Mouse (Mus musculus) hindbrain, embryonic 14.5 days (tissue): Measurements from ENCODE around the gene Sbpl. TPM values are rescaled to one million over a fixed set of nuclear protein-coding genes. Genes with fewer than 3 reads are reported as not detected.
"Not testable (repeated sequence)": the region's sequence is repeated elsewhere in the genome, so short reads cannot be mapped to it uniquely, and the experiment has no call there.

Experiments used
- ATAC-seq: fragments of 200-750 bp; cut with Nextera tagmentation; 2 replicates; pipeline ENCODE4 v1.8.0; 2017; ENCODE audit warnings: moderate number of reproducible peaks, mild to moderate bottlenecking, moderate TSS enrichment, moderate library complexity; ENCODE audit not compliant: low FRiP score
- DNase-seq: peaks from one replicate; pipeline ENCODE4 v3.0.0-alpha.2; 2015; ENCODE audit warnings: low spot score
- H3K27ac ChIP-seq: fragments of 300-500 bp; sonication (generic); 2 replicates; pipeline ENCODE4 v1.5.1; 2014; ENCODE audit warnings: mild to moderate bottlenecking, moderate library complexity
- H3K27me3 ChIP-seq: fragments of 300-500 bp; sonication (generic); 2 replicates; pipeline ENCODE4 v1.6.1; 2014; ENCODE audit warnings: mild to moderate bottlenecking, low read length, mixed read lengths; ENCODE audit not compliant: control insufficient read depth, insufficient read depth
- H3K36me3 ChIP-seq: fragments of 300-500 bp; sonication (generic); replicated peaks from 2 replicates; pipeline ENCODE4 v1.6.1; 2014; ENCODE audit not compliant: control insufficient read depth, insufficient read depth
- H3K4me1 ChIP-seq: fragments of 300-500 bp; sonication (generic); replicated peaks from 2 replicates; pipeline ENCODE4 v1.6.1; 2014; ENCODE audit warnings: antibody characterized with exemption, low read length, mixed read lengths; ENCODE audit not compliant: control insufficient read depth, insufficient read depth
- H3K4me2 ChIP-seq: fragments of 300-500 bp; sonication (generic); replicated peaks from 2 replicates; pipeline ENCODE4 v1.6.1; 2014; ENCODE audit warnings: mild to moderate bottlenecking, moderate library complexity
- H3K4me3 ChIP-seq: fragments of 300-500 bp; sonication (generic); replicated peaks from 2 replicates; pipeline ENCODE4 v1.5.1; 2014; ENCODE audit warnings: mild to moderate bottlenecking, low read length
- H3K9ac ChIP-seq: fragments of 300-500 bp; sonication (generic); 2 replicates; pipeline ENCODE4 v1.6.1; 2014
- H3K9me3 ChIP-seq: fragments of 300-500 bp; sonication (generic); 2 replicates; pipeline ENCODE4 v1.6.1; 2016; ENCODE audit warnings: low read length; ENCODE audit not compliant: control insufficient read depth
- WGBS: fragments of 180-500 bp; shearing (Covaris S2); extraction: QIAGEN DNeasy Blood & Tissue Kit; methylation state at CpG from one replicate; pipeline ENCODE4 v1.1.7; 2014; 5-methylcytosine and 5-hydroxymethylcytosine counted together
- polyA plus RNA-seq: library from polyadenylated mRNA; unstranded; fragments of >200 nt; fragmentation: Nextera tagmentation; extraction: Ambion mirVana; gene quantifications from 2 replicates; pipeline ENCODE4 v1.2.1, GENCODE M21; 2014

The Sbpl gene
- polyA plus RNA-seq, 1 experiment from 2014 or later, result not detected

DNA sequence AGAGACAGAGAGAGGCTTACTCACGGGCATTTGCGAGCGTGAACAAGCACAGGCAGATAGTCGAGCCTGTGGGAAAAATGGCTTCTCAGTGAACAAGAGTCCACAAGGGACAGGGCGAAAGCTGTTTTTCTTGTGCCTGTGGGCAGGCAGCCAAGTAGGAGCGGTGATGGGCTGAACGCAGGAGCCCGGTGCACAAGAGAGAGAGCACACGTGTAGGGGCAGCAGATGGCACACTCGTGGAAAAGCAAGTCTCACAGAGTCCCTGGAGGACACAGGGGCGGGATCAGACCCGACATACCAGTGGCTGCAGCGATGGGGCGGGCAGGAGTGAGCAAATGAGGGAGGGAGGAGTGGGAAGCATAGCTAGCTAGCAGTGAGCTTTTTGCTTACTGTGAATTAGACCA, 30.0 kb downstream of the Sbpl start:
- 0% methylated on average over 14 of the region's 14 CpGs for WGBS
- H3K27me3 ChIP-seq, result no peaks in the 10 kb centered on the region
- no peaks in the 10 kb centered on the region for H3K36me3 ChIP-seq
- DNase-seq (peak; percentile 70), ATAC-seq (peak; percentile 82)
- peak overlapping the region; percentile 64 for H3K4me2 ChIP-seq
- H3K4me1 ChIP-seq, result peaks cover 6% of the 10 kb centered on the region
- peak overlapping the region; percentile 62 for H3K9ac ChIP-seq
- H3K27ac ChIP-seq, result peak overlapping the region; percentile 84
- H3K9me3 ChIP-seq, result no peaks in the 10 kb centered on the region
- peak overlapping the region; percentile 50 for H3K4me3 ChIP-seq

GRCm38 (mm10) chr17:23924531-23925007, 30.5 kb downstream of the Sbpl start:
- ATAC-seq (peak; percentile 97), DNase-seq (peak; percentile 90)
- Histone ChIP-seq H3K4me3 (peak overlapping the region; percentile 50), H3K9me3 (no peaks in the 10 kb centered on the region), H3K36me3 (no peaks in the 10 kb centered on the region), H3K27ac (peak overlapping the region; percentile 84), H3K4me2 (peak overlapping the region; percentile 64), H3K27me3 (no peaks in the 10 kb centered on the region), H3K4me1 (peaks cover 6% of the 10 kb centered on the region), H3K9ac (peak overlapping the region; percentile 62)
- 0% methylated on average over 29 of the region's 29 CpGs for WGBS

DNA sequence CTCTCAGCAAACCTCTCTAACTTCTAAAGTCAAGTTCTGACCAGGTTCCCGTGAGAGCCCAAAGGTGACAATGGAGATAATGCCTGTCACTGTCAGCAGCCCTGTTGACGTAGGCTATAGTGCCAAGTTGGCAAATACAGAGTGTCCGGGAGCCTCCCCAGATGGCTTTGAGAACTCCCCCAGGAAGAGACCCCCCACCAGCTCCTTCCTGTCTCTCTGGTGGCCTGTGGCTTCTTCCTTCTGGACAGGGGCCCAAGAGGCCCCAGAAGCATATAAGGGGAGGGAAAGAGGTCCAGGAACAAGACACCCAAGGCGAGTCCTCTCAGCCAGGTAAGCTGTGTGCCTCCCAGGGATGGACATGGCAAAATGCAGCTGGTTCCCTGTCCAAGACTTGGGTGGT, 37.9 kb downstream of the Sbpl start, which contains the start of gene Dcpp3:
Gene Dcpp3, plus strand, starts transcription at position 301 of the 400 bp plus-strand sequence.
- ATAC-seq, result not testable (repeated sequence)

More for the DNA sequence above, 37.9 kb downstream of the Sbpl start, which contains the start of gene Dcpp3:
- not testable (repeated sequence) for H3K27ac ChIP-seq, H3K36me3 ChIP-seq, H3K4me2 ChIP-seq, DNase-seq, H3K9me3 ChIP-seq, H3K4me1 ChIP-seq, H3K27me3 ChIP-seq, H3K4me3 ChIP-seq, H3K9ac ChIP-seq
- 83% methylated on average over 4 of the region's 4 CpGs for WGBS

Other genes starting within 250 kb of the Sbpl start
- 0.09 and 0.18 TPM in 2 replicates for gene 1520401A03Rik, start 232.5 kb downstream of the Sbpl start, polyA plus RNA-seq
- gene Pkmyt1, start 228.9 kb downstream of the Sbpl start, polyA plus RNA-seq, result 16.9 and 17.7 TPM in 2 replicates
- gene Paqr4, start 214.4 kb downstream of the Sbpl start, polyA plus RNA-seq, result 57.5 and 62.8 TPM in 2 replicates
- 0.74 and 0.90 TPM in 2 replicates for gene Kremen2, start 209.4 kb downstream of the Sbpl start, polyA plus RNA-seq
- gene Flywch1, start 183.7 kb downstream of the Sbpl start, polyA plus RNA-seq, result 179 and 183 TPM in 2 replicates
- gene Flywch2, start 169.2 kb downstream of the Sbpl start, polyA plus RNA-seq, result 75.4 and 78.4 TPM in 2 replicates
- gene Srrm2, start 164.7 kb downstream of the Sbpl start, polyA plus RNA-seq, result 390 and 455 TPM in 2 replicates
- 1,176 and 1,404 TPM in 2 replicates for gene Elob, start 126.1 kb downstream of the Sbpl start, polyA plus RNA-seq
- not detected in 2 replicates for gene Prss33, start 119.2 kb downstream of the Sbpl start, polyA plus RNA-seq
- gene Prss32, start 111.4 kb downstream of the Sbpl start, polyA plus RNA-seq, result 0.16 TPM in 1 of 2 replicates, not detected in the other
- 1.1 and 2.3 TPM in 2 replicates for gene Prss41, start 111.1 kb downstream of the Sbpl start, polyA plus RNA-seq
- gene Prss21, start 87.2 kb downstream of the Sbpl start, polyA plus RNA-seq, result not detected in 2 replicates
- not detected in 2 replicates for gene Dcpp1, start 74.4 kb downstream of the Sbpl start, polyA plus RNA-seq
- gene Dcpp2, start 74.4 kb downstream of the Sbpl start, polyA plus RNA-seq, result not detected in 2 replicates
- gene Dcpp3, start 37.8 kb downstream of the Sbpl start, polyA plus RNA-seq, result not detected in 2 replicates
- not detected in 2 replicates for gene Sbp, start 13.6 kb downstream of the Sbpl start, polyA plus RNA-seq
- gene Prss30, start 25.3 kb upstream of the Sbpl start, polyA plus RNA-seq, result not detected in 2 replicates
- gene Prss22, start 42.8 kb upstream of the Sbpl start, polyA plus RNA-seq, result not detected in 2 replicates
- 0.16 TPM in 1 of 2 replicates, not detected in the other for gene Prss27, start 82.9 kb upstream of the Sbpl start, polyA plus RNA-seq
- 77.8 and 79.9 TPM in 2 replicates for gene Kctd5, start 118.2 kb upstream of the Sbpl start, polyA plus RNA-seq
- gene Pdpk1, start 195.7 kb upstream of the Sbpl start, polyA plus RNA-seq, result 71.3 and 75.1 TPM in 2 replicates
- gene Amdhd2, start 208.5 kb upstream of the Sbpl start, polyA plus RNA-seq, result 29.1 and 30.6 TPM in 2 replicates
- gene Atp6v0c, start 214.4 kb upstream of the Sbpl start, polyA plus RNA-seq, result 1,495 and 1,569 TPM in 2 replicates